Mouse (Mus musculus) heart, postnatal 0 days (tissue): ENCODE results near the gene Hdlbp. TPM values are rescaled to one million over a fixed set of nuclear protein-coding genes. Genes with fewer than 3 reads are reported as not detected.
"Not testable (repeated sequence)": the region's sequence is repeated elsewhere in the genome, so short reads cannot be mapped to it uniquely, and the experiment has no call there.

Source experiments
- ATAC-seq: fragments of 200-750 bp; cut with Nextera tagmentation; 2 replicates; pipeline ENCODE4 v1.8.0; 2017; ENCODE audit warnings: low read depth, moderate number of reproducible peaks, moderate library complexity; ENCODE audit not compliant: insufficient read depth
- DNase-seq: peaks from one replicate; pipeline ENCODE4 v3.0.0-alpha.2; 2016; ENCODE audit warnings: low spot score
- H3K27ac ChIP-seq: fragments of 300-500 bp; sonication (generic); 2 replicates; pipeline ENCODE4 v1.5.1; 2014; ENCODE audit warnings: low read depth, mild to moderate bottlenecking
- H3K27me3 ChIP-seq: fragments of 300-500 bp; sonication (generic); 2 replicates; pipeline ENCODE4 v1.6.1; 2014; ENCODE audit warnings: low read length, mixed read lengths; ENCODE audit not compliant: control insufficient read depth, insufficient read depth
- H3K36me3 ChIP-seq: fragments of 300-500 bp; sonication (generic); replicated peaks from 2 replicates; pipeline ENCODE4 v1.6.1; 2014; ENCODE audit warnings: low read length, mixed read lengths; ENCODE audit not compliant: control insufficient read depth, insufficient read depth
- H3K4me1 ChIP-seq: fragments of 300-500 bp; sonication (generic); 2 replicates; pipeline ENCODE4 v1.6.1; 2014; ENCODE audit warnings: antibody characterized with exemption; ENCODE audit not compliant: control insufficient read depth, insufficient read depth
- H3K4me2 ChIP-seq: fragments of 300-500 bp; sonication (generic); 2 replicates; pipeline ENCODE4 v1.6.1; 2014; ENCODE audit warnings: low read depth, mild to moderate bottlenecking, low read length, moderate library complexity
- H3K4me3 ChIP-seq: fragments of 300-500 bp; sonication (generic); 2 replicates; pipeline ENCODE4 v1.5.1; 2014; ENCODE audit warnings: low read depth, low read length
- H3K9ac ChIP-seq: fragments of 300-500 bp; sonication (generic); replicated peaks from 2 replicates; pipeline ENCODE4 v1.6.1; 2014; ENCODE audit warnings: low read depth, low read length, mixed read lengths
- H3K9me3 ChIP-seq: fragments of 300-500 bp; sonication (generic); replicated peaks from 2 replicates; pipeline ENCODE4 v1.6.1; 2016; ENCODE audit warnings: low read length; ENCODE audit not compliant: control insufficient read depth
- CTCF ChIP-seq: IDR thresholded peaks from 2 replicates; pipeline ENCODE4 v1.5.1; 2016; ENCODE audit warnings: antibody characterized with exemption, control low read depth, low read depth
- EP300 ChIP-seq: IDR thresholded peaks from 2 replicates; pipeline ENCODE4 v1.6.1; 2016; ENCODE audit warnings: antibody characterized with exemption, low read depth
- WGBS: fragments of 180-500 bp; shearing (Covaris S2); extraction: QIAGEN DNeasy Blood & Tissue Kit; methylation state at CpG from one replicate; pipeline ENCODE4 v1.1.7; 2014; 5-methylcytosine and 5-hydroxymethylcytosine counted together
- polyA plus RNA-seq: library from polyadenylated mRNA; unstranded; fragments of >200 nt; fragmentation: Nextera tagmentation; extraction: Ambion mirVana; gene quantifications from 2 replicates; pipeline ENCODE4 v1.2.1, GENCODE M21; 2015
- total RNA-seq: library from RNA; depleted of rRNA; stranded (reverse); fragments of >200 nt; gene quantifications from 2 replicates; pipeline ENCODE4 v1.2.3, GENCODE M21; 2014; ENCODE audit warnings: low replicate concordance

Gene Hdlbp
- total and polyA plus RNA-seq, 2 experiments from 2014 or later: 89.0 to 154 TPM

- Histone ChIP-seq H3K9ac (no peak overlapping the region), H3K36me3 (no peaks in the 10 kb centered on the region), H3K9me3 (no peaks in the 10 kb centered on the region), H3K27ac (no peak overlapping the region), H3K27me3 (no peaks in the 10 kb centered on the region), H3K4me2 (no peak overlapping the region), H3K4me3 (no peak overlapping the region), H3K4me1 (0 out of 2 replicates have a peak, but pooled peaks cover under 1% of the 10 kb centered on the region)
- TF ChIP-seq CTCF (no peak), EP300 (no peak)
- no peak for ATAC-seq
- DNase-seq: no peak
Measured at GRCm38 (mm10) chr1:93465066-93465465, 13.5 kb downstream of the Hdlbp start.

- TF ChIP-seq CTCF (no peak), EP300 (no peak)
Measured at GRCm38 (mm10) chr1:93459101-93459500, 19.5 kb downstream of the Hdlbp start.

GRCm38 (mm10) chr1:93458357-93458756, 20.3 kb downstream of the Hdlbp start:
- no peak overlapping the region for H3K4me3 ChIP-seq
- TF ChIP-seq EP300 (no peak), CTCF (no peak)
- no peaks in the 10 kb centered on the region for H3K27me3 ChIP-seq
- no peak overlapping the region for H3K9ac ChIP-seq
- H3K4me1 ChIP-seq: peaks cover 11% of the 10 kb centered on the region
- DNase-seq (no peak), ATAC-seq (no peak)
- WGBS: 76% methylated on average over 1 of the region's 1 CpGs
- H3K27ac ChIP-seq: no peak overlapping the region
- no peak overlapping the region for H3K4me2 ChIP-seq
- no peaks in the 10 kb centered on the region for H3K36me3 ChIP-seq
- no peaks in the 10 kb centered on the region for H3K9me3 ChIP-seq

More at GRCm38 (mm10) chr1:93459101-93459500, 19.5 kb downstream of the Hdlbp start:
- peaks cover 8% of the 10 kb centered on the region; the same call in 1 of the 2 replicates for H3K4me1 ChIP-seq
- DNase-seq: no peak
- WGBS: 52% methylated on average over 3 of the region's 3 CpGs
- H3K27me3 ChIP-seq: no peaks in the 10 kb centered on the region
- no peak overlapping the region for H3K9ac ChIP-seq
- no peaks in the 10 kb centered on the region for H3K9me3 ChIP-seq
- H3K36me3 ChIP-seq: no peaks in the 10 kb centered on the region
- no peak overlapping the region for H3K4me3 ChIP-seq
- no peak for ATAC-seq
- no peak overlapping the region for H3K27ac ChIP-seq
- H3K4me2 ChIP-seq: no peak overlapping the region

- H3K4me1 ChIP-seq: peaks cover 11% of the 10 kb centered on the region
- H3K27me3 ChIP-seq: no peaks in the 10 kb centered on the region
Measured at GRCm38 (mm10) chr1:93453721-93454255, 24.8 kb downstream of the Hdlbp start.

GRCm38 (mm10) chr1:93450118-93450517, 28.5 kb downstream of the Hdlbp start:
- WGBS: 86% methylated on average over 5 of the region's 5 CpGs
- ATAC-seq: not testable (repeated sequence)

More at GRCm38 (mm10) chr1:93453721-93454255, 24.8 kb downstream of the Hdlbp start:
- Histone ChIP-seq H3K9ac (no peak overlapping the region), H3K27ac (peak overlapping the region; percentile 64), H3K4me2 (no peak overlapping the region), H3K4me3 (no peak overlapping the region), H3K9me3 (no peaks in the 10 kb centered on the region), H3K36me3 (no peaks in the 10 kb centered on the region)
- DNase-seq: no peak
- TF ChIP-seq EP300 (no peak), CTCF (no peak)
- ATAC-seq: no peak

GRCm38 (mm10) chr1:93445822-93446162, 32.8 kb downstream of the Hdlbp start:
- DNase-seq (no peak), ATAC-seq (peak; percentile 4; the same call in 1 of the 2 replicates)
- H3K4me2 ChIP-seq: peak overlapping the region; percentile 79
- no peaks in the 10 kb centered on the region for H3K9me3 ChIP-seq
- TF ChIP-seq CTCF (no peak; the same call in 1 of the 2 replicates), EP300 (no peak)
- H3K9ac ChIP-seq: peak overlapping the region; percentile 74
- peaks cover 20% of the 10 kb centered on the region for H3K4me1 ChIP-seq
- H3K27ac ChIP-seq: peak overlapping the region; percentile 93
- H3K36me3 ChIP-seq: peaks cover 8% of the 10 kb centered on the region
- WGBS: 16% methylated on average over 3 of the region's 3 CpGs
- H3K4me3 ChIP-seq: peak overlapping the region; percentile 71
- H3K27me3 ChIP-seq: no peaks in the 10 kb centered on the region

More at GRCm38 (mm10) chr1:93450118-93450517, 28.5 kb downstream of the Hdlbp start:
- H3K4me1 ChIP-seq: peaks cover 15% of the 10 kb centered on the region
- H3K4me2 ChIP-seq, H3K4me3 ChIP-seq, H3K9me3 ChIP-seq, H3K9ac ChIP-seq, DNase-seq, H3K27me3 ChIP-seq, H3K27ac ChIP-seq, H3K36me3 ChIP-seq: not testable (repeated sequence)
